Mouse (Mus musculus) heart, embryonic 14.5 days (tissue): ENCODE data around the gene Cyp8b1. TPM values are rescaled to one million over a fixed set of nuclear protein-coding genes. Genes with fewer than 3 reads are reported as not detected.

Experiments
- ATAC-seq: fragments of 200-750 bp; cut with Nextera tagmentation; 2 replicates; pipeline ENCODE4 v1.8.0; 2017; ENCODE audit warnings: low read depth, moderate TSS enrichment; ENCODE audit not compliant: insufficient number of reproducible peaks, insufficient read depth, low FRiP score
- H3K27ac ChIP-seq, 2 experiments: fragments of 200-500 bp in 1 of 2; fragments of 300-500 bp in 1 of 2; sonication (generic) in 1 of 2; replicated peaks in 1 of 2; 2 replicates each; pipeline ENCODE4 v1.5.1; 2012 to 2014; ENCODE audit warnings: low read depth in 2 of 2, low read length in 2 of 2, control low read depth in 1 of 2, mild to moderate bottlenecking in 1 of 2, mixed read lengths in 1 of 2; ENCODE audit not compliant: control insufficient read depth in 1 of 2, insufficient read depth in 1 of 2
- H3K27me3 ChIP-seq: fragments of 300-500 bp; sonication (generic); 2 replicates; pipeline ENCODE4 v1.6.1; 2014; ENCODE audit warnings: mild to moderate bottlenecking, low read length, control low read depth; ENCODE audit not compliant: control insufficient read depth, insufficient read depth
- H3K36me3 ChIP-seq: fragments of 300-500 bp; sonication (generic); 2 replicates; pipeline ENCODE4 v1.6.1; 2014; ENCODE audit warnings: mild to moderate bottlenecking, control low read depth, low read length, mixed read lengths; ENCODE audit not compliant: control insufficient read depth, insufficient read depth
- H3K4me1 ChIP-seq, 2 experiments: fragments of 200-500 bp in 1 of 2; fragments of 300-500 bp in 1 of 2; sonication (generic) in 1 of 2; 2 replicates each; pipeline ENCODE4 v1.6.1; 2012 to 2014; ENCODE audit warnings: low read length in 2 of 2, control low read depth in 1 of 2, mixed read lengths in 1 of 2; ENCODE audit not compliant: control insufficient read depth in 2 of 2, insufficient read depth in 2 of 2
- H3K4me2 ChIP-seq: fragments of 300-500 bp; sonication (generic); 2 replicates; pipeline ENCODE4 v1.6.1; 2014; ENCODE audit warnings: mild to moderate bottlenecking, low read length
- H3K4me3 ChIP-seq, 2 experiments: fragments of 200-500 bp in 1 of 2; fragments of 300-500 bp in 1 of 2; sonication (generic) in 1 of 2; 2 replicates each; pipeline ENCODE4 v1.5.1; 2012 to 2014; ENCODE audit warnings: low read length in 2 of 2, mild to moderate bottlenecking in 2 of 2, control low read depth in 1 of 2, low read depth in 1 of 2, moderate library complexity in 1 of 2; ENCODE audit not compliant: control insufficient read depth in 1 of 2, insufficient read depth in 1 of 2
- H3K9ac ChIP-seq: fragments of 300-500 bp; sonication (generic); 2 replicates; pipeline ENCODE4 v1.6.1; 2014; ENCODE audit warnings: mild to moderate bottlenecking, low read length
- H3K9me3 ChIP-seq: fragments of 300-500 bp; sonication (generic); 2 replicates; pipeline ENCODE4 v1.6.1; 2016; ENCODE audit warnings: low read length, control low read depth; ENCODE audit not compliant: control insufficient read depth
- WGBS: fragments of 180-500 bp; shearing (Covaris S2); extraction: QIAGEN DNeasy Blood & Tissue Kit; methylation state at CpG from one replicate; pipeline ENCODE4 v1.1.7; 2014; 5-methylcytosine and 5-hydroxymethylcytosine counted together
- polyA plus RNA-seq: library from polyadenylated mRNA; unstranded; fragments of >200 nt; fragmentation: Nextera tagmentation; extraction: Ambion mirVana; gene quantifications from 2 replicates; pipeline ENCODE4 v1.2.1, GENCODE M21; 2014

Gene Cyp8b1
- polyA plus RNA-seq, 1 experiment from 2014 or later, result not detected

DNA sequence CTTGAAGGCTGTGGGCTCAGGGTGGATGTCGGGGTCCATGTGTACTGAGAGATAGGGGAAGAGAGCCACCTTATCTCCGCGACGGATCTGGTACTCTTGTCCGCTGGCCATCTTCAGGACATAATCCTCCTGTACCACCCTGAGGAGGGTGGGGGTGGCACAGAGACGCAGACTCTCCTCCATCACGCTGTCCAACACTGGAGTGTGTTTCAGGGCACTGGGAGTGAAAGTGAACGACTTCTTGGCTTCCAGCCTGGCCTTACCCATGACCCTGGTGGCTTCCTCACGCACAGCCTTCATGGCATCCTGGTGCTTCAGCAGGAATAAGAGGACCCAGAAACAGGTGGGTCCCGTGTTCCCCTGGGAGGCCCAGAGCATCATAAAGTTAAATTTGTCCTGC lies 1.0 kb downstream of the Cyp8b1 start:
- Histone ChIP-seq H3K4me2 (no peak overlapping the region), H3K27ac (no peak overlapping the region), H3K36me3 (no peaks in the 10 kb centered on the region), H3K9me3 (no peaks in the 10 kb centered on the region), H3K4me1 (0 out of 4 replicates have a peak, but pooled peaks cover 0 to 2% of the 10 kb centered on the region in 2 experiments), H3K9ac (no peak overlapping the region), H3K27me3 (no peaks in the 10 kb centered on the region), H3K4me3 (no peak overlapping the region)
- ATAC-seq, result no peak
- 84% methylated on average over 10 of the region's 10 CpGs for WGBS

DNA sequence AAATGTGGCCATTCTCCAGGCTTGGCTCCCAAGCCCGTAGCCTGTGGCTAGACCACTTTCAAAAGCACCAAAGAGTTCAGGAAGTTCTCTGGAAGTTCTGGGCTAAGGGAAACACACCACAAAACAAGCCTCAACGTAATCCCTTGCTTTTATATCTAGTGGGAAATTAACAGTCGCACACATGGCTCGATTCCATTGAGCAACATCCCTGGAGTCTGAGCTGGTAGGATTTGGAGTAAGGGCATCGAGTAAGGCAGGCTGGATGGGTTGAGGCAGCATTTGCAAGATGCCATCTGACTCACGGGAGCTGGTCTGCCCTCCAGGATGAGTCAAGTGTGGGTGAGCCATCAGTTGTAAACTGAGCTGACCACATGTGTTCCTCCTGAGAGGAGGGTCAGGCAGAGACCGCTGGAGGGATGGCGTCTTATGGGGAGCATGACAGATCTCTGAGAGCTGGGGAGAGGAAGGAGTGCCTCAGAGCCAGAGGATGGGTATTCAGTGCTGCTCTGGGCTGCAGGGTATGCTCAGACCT lies 1.8 kb downstream of the Cyp8b1 start:
- no peaks in the 10 kb centered on the region for H3K27me3 ChIP-seq
- no peak overlapping the region for H3K4me3 ChIP-seq
- H3K4me1 ChIP-seq, result 0 out of 4 replicates have a peak, but pooled peaks cover 0 to 1% of the 10 kb centered on the region in 2 experiments
- ATAC-seq, result no peak
- no peak overlapping the region for H3K27ac ChIP-seq
- WGBS, result 73% methylated on average over 8 of the region's 8 CpGs
- H3K9ac ChIP-seq, result no peak overlapping the region
- H3K36me3 ChIP-seq, result no peaks in the 10 kb centered on the region
- H3K9me3 ChIP-seq, result no peaks in the 10 kb centered on the region
- H3K4me2 ChIP-seq, result no peak overlapping the region

DNA sequence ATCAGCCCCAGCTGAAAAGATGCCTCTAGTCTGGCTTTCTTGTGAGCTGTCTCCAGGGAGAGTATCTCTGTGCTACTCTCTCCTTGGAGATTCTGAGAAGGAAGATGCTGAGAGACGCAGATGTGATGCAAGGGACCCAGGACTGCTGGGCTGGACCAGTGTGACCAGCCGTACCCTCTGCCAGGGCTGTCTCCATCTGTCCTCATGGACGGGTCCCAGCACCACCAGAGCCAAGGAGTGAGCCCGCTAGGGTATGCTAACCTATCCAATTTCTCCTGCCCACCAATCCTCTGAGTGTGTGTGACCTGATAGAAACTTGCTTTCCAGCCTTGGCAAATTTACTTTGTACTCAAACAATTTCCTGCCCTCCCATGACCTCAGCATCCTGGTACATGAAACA lies 3.3 kb downstream of the Cyp8b1 start:
- Histone ChIP-seq H3K9me3 (no peaks in the 10 kb centered on the region), H3K27me3 (no peaks in the 10 kb centered on the region), H3K4me3 (no peak overlapping the region), H3K27ac (no peak overlapping the region), H3K4me2 (no peak overlapping the region), H3K36me3 (no peaks in the 10 kb centered on the region), H3K9ac (no peak overlapping the region), H3K4me1 (no peaks in the 10 kb centered on the region)
- ATAC-seq, result no peak
- 86% methylated on average over 4 of the region's 4 CpGs for WGBS

DNA sequence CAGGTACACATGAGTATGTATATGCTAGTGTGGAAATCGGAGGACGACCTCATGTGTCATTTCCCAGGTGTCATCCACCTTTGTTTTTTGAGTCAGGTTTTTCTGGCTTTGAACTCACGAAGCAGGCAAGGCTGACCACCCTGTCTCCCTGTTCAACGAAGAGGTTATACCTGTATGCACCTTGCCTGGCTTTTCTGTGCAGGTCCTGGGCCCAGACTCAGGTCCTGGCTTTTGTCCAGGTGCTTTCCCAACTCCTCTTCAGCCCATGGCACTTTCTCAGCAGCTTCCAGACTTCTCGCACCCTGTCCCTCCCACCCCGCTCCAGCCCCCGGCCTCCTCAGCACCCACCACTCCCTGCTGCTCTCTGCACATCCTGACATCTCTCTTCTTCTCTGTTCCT lies 4.9 kb downstream of the Cyp8b1 start:
- no peaks in the 10 kb centered on the region for H3K4me1 ChIP-seq
- H3K9ac ChIP-seq, result no peak overlapping the region
- H3K27ac ChIP-seq, result no peak overlapping the region
- no peak for ATAC-seq
- no peak overlapping the region for H3K4me2 ChIP-seq
- H3K9me3 ChIP-seq, result no peaks in the 10 kb centered on the region
- 88% methylated on average over 7 of the region's 7 CpGs for WGBS
- no peaks in the 10 kb centered on the region for H3K27me3 ChIP-seq
- no peak overlapping the region for H3K4me3 ChIP-seq
- H3K36me3 ChIP-seq, result no peaks in the 10 kb centered on the region

DNA sequence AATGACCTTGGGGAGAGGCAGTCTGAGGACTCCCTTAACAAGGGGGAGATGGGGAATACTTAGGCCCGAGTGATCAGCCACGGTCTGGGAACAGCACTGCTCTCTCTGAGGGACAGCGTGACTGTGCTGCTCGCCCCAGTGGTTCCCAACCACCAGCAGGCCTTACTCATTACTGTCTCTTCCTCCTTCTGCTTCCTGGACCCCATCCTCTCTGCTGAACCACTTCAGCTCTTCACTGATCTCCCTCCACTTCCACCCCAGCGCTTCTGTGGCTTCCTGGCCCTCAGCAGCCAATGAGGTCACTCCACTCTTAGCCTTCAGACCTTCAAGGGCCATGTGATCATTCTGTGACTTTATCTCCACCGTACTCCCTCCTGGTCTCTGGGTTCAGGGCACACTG lies 6.5 kb downstream of the Cyp8b1 start:
- Histone ChIP-seq H3K9ac (no peak overlapping the region), H3K9me3 (no peaks in the 10 kb centered on the region), H3K27ac (no peak overlapping the region), H3K27me3 (no peaks in the 10 kb centered on the region), H3K4me1 (0 out of 4 replicates have a peak, but pooled peaks cover 0 to 4% of the 10 kb centered on the region in 2 experiments), H3K4me3 (no peak overlapping the region), H3K4me2 (no peak overlapping the region), H3K36me3 (no peaks in the 10 kb centered on the region)
- WGBS, result 66% methylated on average over 6 of the region's 6 CpGs
- ATAC-seq, result no peak

DNA sequence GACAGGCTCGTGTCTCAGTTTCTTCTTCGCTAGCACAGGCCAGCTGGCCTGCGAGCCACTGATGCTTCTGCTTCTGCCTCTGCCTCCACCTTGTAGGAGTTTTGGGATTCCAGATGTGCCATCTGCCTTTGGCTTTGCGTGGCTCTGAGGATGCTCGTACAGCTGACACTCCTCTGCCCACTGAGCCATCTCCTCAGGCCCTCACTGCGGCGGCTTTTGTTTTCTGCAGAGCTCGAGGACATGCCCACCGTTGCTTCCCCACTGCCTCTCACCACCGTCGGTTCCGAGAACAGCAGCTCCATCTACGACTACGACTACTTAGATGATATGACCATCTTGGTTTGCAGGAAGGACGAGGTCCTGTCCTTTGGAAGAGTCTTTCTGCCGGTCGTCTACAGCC lies 7.8 kb downstream of the Cyp8b1 start:
- H3K27ac ChIP-seq, result no peak overlapping the region
- no peak for ATAC-seq
- no peak overlapping the region for H3K9ac ChIP-seq
- no peak overlapping the region for H3K4me2 ChIP-seq
- no peak overlapping the region for H3K4me3 ChIP-seq
- no peaks in the 10 kb centered on the region for H3K9me3 ChIP-seq
- H3K27me3 ChIP-seq, result no peaks in the 10 kb centered on the region
- H3K36me3 ChIP-seq, result no peaks in the 10 kb centered on the region
- WGBS, result 89% methylated on average over 17 of the region's 17 CpGs
- 0 out of 4 replicates have a peak, but pooled peaks cover 0 to 4% of the 10 kb centered on the region in 2 experiments for H3K4me1 ChIP-seq

DNA sequence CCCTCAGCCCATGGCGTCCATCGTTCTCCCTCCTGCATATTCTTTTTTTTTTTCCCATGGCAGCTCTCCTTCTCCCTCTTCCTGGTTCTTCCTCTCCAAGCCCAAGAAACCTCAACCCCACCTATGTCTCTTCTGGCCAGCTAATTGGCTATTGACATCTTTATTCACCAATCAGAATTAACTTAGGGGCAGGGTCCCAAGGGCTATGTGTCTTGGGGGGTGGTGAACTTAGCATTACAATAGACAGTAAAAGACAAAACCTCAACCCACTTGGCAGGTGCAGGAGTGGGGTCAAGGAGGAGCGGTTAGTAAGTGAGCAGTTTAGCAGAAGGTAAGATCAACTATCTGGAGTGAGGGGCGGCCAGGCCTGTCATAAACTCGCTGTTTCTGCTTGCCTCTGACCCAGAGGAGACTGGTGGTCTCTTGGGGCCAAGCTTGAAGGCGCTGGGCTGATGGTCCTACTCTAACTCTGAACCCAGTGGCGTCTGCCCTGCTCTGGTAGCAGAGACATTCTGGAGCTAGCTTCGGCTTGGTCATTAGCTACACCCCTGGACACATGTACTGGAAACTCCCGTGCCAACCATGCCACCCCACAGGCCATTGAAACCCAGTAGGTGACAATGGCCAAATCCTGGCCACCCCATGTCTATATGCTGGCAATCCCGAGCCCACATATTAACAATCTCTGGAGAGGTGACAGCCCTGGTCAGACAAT lies 8.6 kb downstream of the Cyp8b1 start:
- Histone ChIP-seq H3K27ac (no peak overlapping the region), H3K36me3 (no peaks in the 10 kb centered on the region), H3K4me1 (0 out of 4 replicates have a peak, but pooled peaks cover 0 to 4% of the 10 kb centered on the region in 2 experiments), H3K9ac (no peak overlapping the region), H3K4me2 (no peak overlapping the region), H3K27me3 (no peaks in the 10 kb centered on the region), H3K4me3 (no peak overlapping the region), H3K9me3 (no peaks in the 10 kb centered on the region)
- 71% methylated on average over 10 of the region's 10 CpGs for WGBS
- ATAC-seq, result no peak
